Mouse (Mus musculus) olfactory bulb, adult 2 months (tissue): ENCODE measurements around the gene Ccn5.

Experiments
- CTCF ChIP-seq: fragments of 200-500 bp; IDR thresholded peaks from 2 replicates; pipeline ENCODE4 v1.5.1; 2012; ENCODE audit warnings: low read depth, mild to moderate bottlenecking, low read length, moderate library complexity; ENCODE audit not compliant: insufficient read depth
- POLR2A ChIP-seq: fragments of 200-500 bp; IDR thresholded peaks from 2 replicates; pipeline ENCODE4 v1.6.1; 2012; ENCODE audit warnings: mild to moderate bottlenecking, low read depth, low read length, moderate library complexity; ENCODE audit not compliant: insufficient read depth

DNA sequence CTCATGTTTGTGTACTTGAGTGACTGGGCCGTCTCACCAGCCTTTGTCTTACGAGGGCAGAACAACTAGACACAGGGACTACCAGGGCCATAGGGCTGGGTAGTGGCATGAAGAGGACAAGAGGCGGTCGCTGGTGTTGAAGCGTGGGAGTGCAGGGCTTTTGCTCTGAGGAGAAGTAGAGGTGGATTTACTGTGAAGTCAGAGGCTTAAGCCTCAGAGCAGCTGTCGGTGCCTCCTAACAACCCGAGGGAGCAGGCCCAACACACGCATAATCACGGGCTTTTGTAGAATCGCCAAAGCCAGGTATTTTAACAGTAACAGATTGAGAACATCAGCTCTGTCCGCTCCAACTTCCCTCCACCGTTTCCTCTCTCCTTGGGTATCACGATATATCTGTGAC is 44.0 kb upstream of the Ccn5 start:
- TF ChIP-seq CTCF, result no peak
- no peak for TF ChIP-seq POLR2A
